Mouse (Mus musculus) layer of hippocampus, adult 6 months (tissue): ENCODE measurements around the gene Dhrs2. TPM values are rescaled to one million over a fixed set of nuclear protein-coding genes. Genes with fewer than 3 reads are reported as not detected.

Source experiments
- long read RNA-seq, 2 experiments: library from polyadenylated mRNA; unstranded; transcript quantifications; one replicate each; pipeline ENCODE4 v2.0.0; 2019 to 2020
- polyA plus RNA-seq: library from polyadenylated mRNA; unstranded; fragments of <200 nt; fragmentation: Nextera tagmentation; gene quantifications from 2 replicates; pipeline ENCODE4 v1.2.3, GENCODE M21; 2021

The Dhrs2 gene
- not detected in 2 replicates for polyA plus RNA-seq
- long read RNA-seq, experiment 1, result 0 reads
- long read RNA-seq, experiment 2, result 0 reads

DNA sequence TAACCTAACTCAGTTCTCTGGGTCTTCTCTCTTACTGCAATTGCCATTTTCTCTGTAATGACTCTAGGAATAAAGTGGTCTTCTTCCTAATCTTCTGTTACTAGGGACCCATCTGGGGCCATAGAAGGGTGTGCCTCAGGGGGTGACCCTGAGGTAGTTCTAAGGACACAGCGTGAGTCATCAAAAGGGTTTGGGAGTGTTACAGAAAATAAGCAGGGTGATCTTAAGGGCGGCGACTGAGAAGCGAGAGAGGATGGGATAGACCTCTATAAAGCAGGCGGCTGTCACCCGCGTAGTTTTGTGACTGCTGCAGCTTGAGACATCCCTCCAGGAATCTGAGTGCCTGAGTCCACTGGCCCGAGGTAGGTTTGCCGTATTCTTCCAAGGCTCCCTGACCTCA is at the start of gene Dhrs2:
Gene Dhrs2, plus strand, starts transcription at position 301 of the 400 bp plus-strand sequence.

Other genes with a start within 250 kb of the Dhrs2 start
- gene Gm17428, start 245.1 kb upstream of the Dhrs2 start, polyA plus RNA-seq, result not detected in 2 replicates
- gene Myh7, start 227.4 kb upstream of the Dhrs2 start, polyA plus RNA-seq, result 26.7 and 28.7 TPM in 2 replicates
- 68.5 and 69.0 TPM in 2 replicates for gene Ngdn, start 206.6 kb upstream of the Dhrs2 start, polyA plus RNA-seq
- 4.2 and 4.6 TPM in 2 replicates for gene Zfhx2, start 129.7 kb upstream of the Dhrs2 start, polyA plus RNA-seq
- 14.7 and 14.9 TPM in 2 replicates for gene Thtpa, start 127.2 kb upstream of the Dhrs2 start, polyA plus RNA-seq
- gene Ap1g2, start 115.4 kb upstream of the Dhrs2 start, polyA plus RNA-seq, result 0.68 and 0.72 TPM in 2 replicates
- 35.2 and 35.4 TPM in 2 replicates for gene Jph4, start 105.1 kb upstream of the Dhrs2 start, polyA plus RNA-seq